Mouse (Mus musculus) intestine, embryonic 16.5 days (tissue): ENCODE measurements at regions not wholly inside any gene's neighbourhood (a gene's known extent, or its start where the extent isn't known, plus 50 kb on each side); places are given as distances from the start of the nearest gene placed in this dataset.
A peak's percentile ranks its signal among the peaks of the same experiment; 100 is the strongest.

Source experiments
- ATAC-seq: fragments of 200-750 bp; cut with Nextera tagmentation; 2 replicates; pipeline ENCODE4 v1.8.0; 2017; ENCODE audit warnings: moderate TSS enrichment, moderate library complexity
- H3K27ac ChIP-seq: fragments of 300-500 bp; sonication (generic); 2 replicates; pipeline ENCODE4 v1.5.1; 2014; ENCODE audit warnings: mild to moderate bottlenecking, low read length
- H3K27me3 ChIP-seq: fragments of 300-500 bp; sonication (generic); replicated peaks from 2 replicates; pipeline ENCODE4 v1.6.1; 2014; ENCODE audit warnings: low read length, control low read depth, mixed read lengths; ENCODE audit not compliant: control insufficient read depth, insufficient read depth
- H3K36me3 ChIP-seq: fragments of 300-500 bp; sonication (generic); 2 replicates; pipeline ENCODE4 v1.6.1; 2014; ENCODE audit warnings: low read length, control low read depth; ENCODE audit not compliant: control insufficient read depth, insufficient read depth
- H3K4me1 ChIP-seq: fragments of 300-500 bp; sonication (generic); 2 replicates; pipeline ENCODE4 v1.6.1; 2014; ENCODE audit warnings: low read length, control low read depth, mixed read lengths; ENCODE audit not compliant: control insufficient read depth, insufficient read depth
- H3K4me2 ChIP-seq: fragments of 300-500 bp; sonication (generic); 2 replicates; pipeline ENCODE4 v1.6.1; 2014; ENCODE audit warnings: low read depth, low read length, control low read depth
- H3K4me3 ChIP-seq: fragments of 300-500 bp; sonication (generic); 2 replicates; pipeline ENCODE4 v1.5.1; 2014; ENCODE audit warnings: mild to moderate bottlenecking, low read length
- H3K9ac ChIP-seq: fragments of 300-500 bp; sonication (generic); 2 replicates; pipeline ENCODE4 v1.6.1; 2014; ENCODE audit warnings: low read depth, low read length
- H3K9me3 ChIP-seq: fragments of 300-500 bp; sonication (generic); 2 replicates; pipeline ENCODE4 v1.6.1; 2016; ENCODE audit warnings: low read length, control low read depth; ENCODE audit not compliant: control insufficient read depth
- WGBS: fragments of 180-500 bp; shearing (Covaris S2); extraction: QIAGEN DNeasy Blood & Tissue Kit; methylation state at CpG from one replicate; pipeline ENCODE4 v1.1.7; 2014; 5-methylcytosine and 5-hydroxymethylcytosine counted together

DNA sequence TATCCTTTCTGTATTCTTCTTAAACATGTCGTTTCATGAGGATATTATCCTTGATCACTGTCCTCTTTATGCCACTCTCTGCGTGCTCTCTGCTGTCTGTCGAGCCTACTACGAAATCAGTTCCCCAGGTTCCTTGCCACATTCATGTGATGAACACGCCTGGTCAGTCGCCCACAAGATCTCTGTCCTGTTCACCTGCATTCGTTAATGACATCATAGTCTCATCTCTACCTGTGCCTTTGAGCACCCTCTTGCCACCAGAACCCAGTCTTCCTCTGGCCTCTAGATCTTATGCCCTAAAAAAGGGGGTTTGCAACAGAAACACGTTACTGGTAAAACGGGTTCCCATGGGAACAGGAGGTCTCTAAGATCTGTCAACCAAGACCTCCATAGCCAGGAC is 283.6 kb upstream of the Nfe2l3 start:
- Histone ChIP-seq H3K4me2 (no peak overlapping the region), H3K36me3 (no peaks in the 10 kb centered on the region), H3K27ac (no peak overlapping the region), H3K9ac (no peak overlapping the region), H3K4me3 (no peak overlapping the region), H3K9me3 (no peaks in the 10 kb centered on the region), H3K27me3 (no peaks in the 10 kb centered on the region), H3K4me1 (no peaks in the 10 kb centered on the region)
- no peak for ATAC-seq
- WGBS: 85% methylated on average over 9 of the region's 9 CpGs

GRCm38 (mm10) chr6:51150066-51150465 is 282.4 kb upstream of the Nfe2l3 start:
- Histone ChIP-seq H3K4me1 (no peaks in the 10 kb centered on the region), H3K36me3 (no peaks in the 10 kb centered on the region), H3K9me3 (no peaks in the 10 kb centered on the region), H3K27me3 (no peaks in the 10 kb centered on the region), H3K9ac (no peak overlapping the region), H3K4me3 (no peak overlapping the region), H3K4me2 (no peak overlapping the region), H3K27ac (no peak overlapping the region)
- 66% methylated on average over 2 of the region's 2 CpGs for WGBS
- ATAC-seq: no peak

DNA sequence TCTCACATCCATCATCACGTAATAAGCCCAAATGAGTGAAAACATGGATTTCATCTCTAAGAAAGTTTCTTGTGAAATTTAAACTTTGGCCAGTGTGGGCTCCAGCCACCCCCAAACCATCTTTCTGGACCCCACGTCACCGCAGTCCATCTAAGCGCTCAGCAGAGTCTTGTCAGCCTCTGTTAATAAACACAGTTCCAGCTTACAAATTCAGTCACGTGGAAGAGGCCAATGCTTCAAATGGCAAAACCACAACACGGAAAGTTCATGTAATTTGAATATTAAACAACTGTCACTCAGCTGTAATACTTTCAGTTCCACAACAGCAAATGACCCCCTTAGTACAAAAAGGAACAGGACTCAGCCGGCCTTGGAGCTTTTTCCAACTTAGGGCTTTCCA is 282.0 kb upstream of the Nfe2l3 start:
- no peak overlapping the region for H3K9ac ChIP-seq
- H3K27ac ChIP-seq: no peak overlapping the region
- H3K4me1 ChIP-seq: no peaks in the 10 kb centered on the region
- no peaks in the 10 kb centered on the region for H3K27me3 ChIP-seq
- 79% methylated on average over 7 of the region's 7 CpGs for WGBS
- no peaks in the 10 kb centered on the region for H3K36me3 ChIP-seq
- no peaks in the 10 kb centered on the region for H3K9me3 ChIP-seq
- no peak overlapping the region for H3K4me2 ChIP-seq
- no peak overlapping the region for H3K4me3 ChIP-seq
- ATAC-seq: no peak

GRCm38 (mm10) chr6:51150916-51151315 is 281.6 kb upstream of the Nfe2l3 start:
- Histone ChIP-seq H3K4me1 (no peaks in the 10 kb centered on the region), H3K9ac (no peak overlapping the region), H3K27ac (no peak overlapping the region), H3K9me3 (no peaks in the 10 kb centered on the region), H3K27me3 (no peaks in the 10 kb centered on the region), H3K36me3 (no peaks in the 10 kb centered on the region), H3K4me3 (no peak overlapping the region), H3K4me2 (no peak overlapping the region)
- no peak for ATAC-seq
- WGBS: 92% methylated on average over 2 of the region's 2 CpGs

DNA sequence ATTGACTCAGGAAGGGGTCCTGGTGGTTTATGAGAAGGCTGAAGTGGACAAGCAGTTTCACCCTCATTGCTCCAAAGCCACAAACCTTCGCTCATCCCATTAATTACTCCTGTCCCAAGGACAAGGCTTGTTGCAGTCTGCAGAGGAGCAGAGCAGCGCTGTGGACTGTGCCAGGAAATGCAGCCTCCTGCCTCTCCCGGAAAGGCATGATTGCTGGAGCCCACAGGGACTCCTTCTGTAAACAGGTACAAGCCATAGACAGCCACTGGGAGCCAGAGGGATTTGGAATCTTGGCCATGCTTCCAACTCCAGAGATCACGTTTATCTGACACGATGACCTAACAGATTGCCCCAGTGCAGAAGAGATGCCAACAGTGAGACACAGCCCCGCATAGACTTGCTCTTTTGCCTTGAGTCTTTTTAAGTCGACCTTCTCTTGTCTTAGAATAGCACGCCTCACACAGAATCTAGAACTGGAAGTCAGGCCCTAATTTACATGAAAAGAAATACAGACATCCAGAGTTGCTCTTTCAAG is 275.6 kb upstream of the Nfe2l3 start:
- Histone ChIP-seq H3K36me3 (no peaks in the 10 kb centered on the region), H3K27ac (no peak overlapping the region), H3K4me2 (no peak overlapping the region), H3K27me3 (no peaks in the 10 kb centered on the region), H3K9ac (no peak overlapping the region), H3K9me3 (no peaks in the 10 kb centered on the region), H3K4me3 (no peak overlapping the region), H3K4me1 (peaks cover 7% of the 10 kb centered on the region)
- ATAC-seq: no peak; the same call in 1 of the 2 replicates
- WGBS: 48% methylated on average over 8 of the region's 8 CpGs

DNA sequence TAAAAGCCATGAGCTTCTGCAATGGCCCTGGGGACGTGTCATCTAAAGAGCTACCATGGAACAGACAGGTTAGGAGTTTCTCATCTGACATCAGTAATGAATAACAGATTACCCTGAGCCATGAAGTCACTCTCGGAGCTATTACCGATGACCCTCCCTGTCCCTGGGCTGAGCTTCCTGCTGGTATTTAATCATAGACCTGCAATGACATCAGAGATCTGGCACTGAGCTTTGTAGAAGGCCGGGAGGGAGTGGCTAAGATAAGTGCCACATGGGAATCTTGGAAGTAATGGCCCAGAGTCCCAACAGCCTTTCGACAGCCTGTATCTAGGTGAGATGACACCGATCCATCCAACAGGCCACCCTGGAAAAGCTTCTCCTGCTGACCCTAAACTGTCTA is 271.3 kb upstream of the Nfe2l3 start:
- Histone ChIP-seq H3K4me3 (no peak overlapping the region), H3K9me3 (no peaks in the 10 kb centered on the region), H3K4me2 (no peak overlapping the region), H3K27me3 (no peaks in the 10 kb centered on the region), H3K4me1 (peaks cover 14% of the 10 kb centered on the region), H3K36me3 (no peaks in the 10 kb centered on the region), H3K27ac (no peak overlapping the region), H3K9ac (no peak overlapping the region)
- WGBS: 68% methylated on average over 6 of the region's 6 CpGs
- no peak for ATAC-seq

DNA sequence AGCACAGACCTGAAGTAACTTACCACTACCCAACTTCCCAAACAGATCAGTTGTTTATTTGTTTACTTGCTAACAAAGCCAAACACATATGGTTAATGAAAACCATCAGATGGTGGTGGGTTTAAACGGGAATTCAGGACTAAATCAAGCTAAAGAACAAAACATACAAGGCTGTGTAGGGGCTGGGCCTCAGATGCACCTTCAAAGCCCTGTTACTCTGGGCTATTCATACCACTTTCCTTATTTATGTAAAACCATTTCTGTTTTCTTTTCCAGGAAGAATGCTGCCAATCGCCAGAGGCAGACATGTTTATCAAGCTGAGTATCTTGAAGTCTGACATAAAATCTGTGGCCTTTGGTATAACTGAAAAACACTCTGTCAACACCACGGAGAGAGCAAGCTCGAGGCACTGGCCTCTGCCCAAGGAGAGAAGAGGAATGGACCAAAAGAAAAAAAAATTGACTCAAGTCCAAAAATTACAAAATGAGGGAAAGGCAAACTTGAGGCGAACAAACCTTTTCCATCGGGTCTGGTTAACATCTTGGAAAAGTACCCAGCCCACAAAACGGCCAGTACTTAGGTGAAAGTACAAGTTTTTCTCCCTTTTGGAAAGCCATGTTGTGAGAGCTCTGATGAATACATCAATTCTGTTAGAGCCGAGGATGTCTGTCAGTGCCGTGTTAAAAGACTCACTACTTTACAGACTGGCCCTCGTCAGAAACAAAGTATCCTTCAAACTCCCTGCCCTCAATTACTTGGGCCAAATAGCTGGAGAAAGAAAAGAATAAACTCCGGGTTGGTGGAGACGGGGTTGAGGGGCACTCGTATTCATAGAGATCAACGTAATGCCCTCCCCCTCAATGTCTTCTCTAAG is 270.0 kb upstream of the Nfe2l3 start:
- H3K4me3 ChIP-seq: no peak overlapping the region
- peaks cover 7% of the 10 kb centered on the region for H3K4me1 ChIP-seq
- peak overlapping the region; percentile 55; the same call in 1 of the 2 replicates for H3K27ac ChIP-seq
- H3K27me3 ChIP-seq: no peaks in the 10 kb centered on the region
- H3K9ac ChIP-seq: no peak overlapping the region
- WGBS: 55% methylated on average over 14 of the region's 14 CpGs
- H3K36me3 ChIP-seq: no peaks in the 10 kb centered on the region
- ATAC-seq: no peak
- H3K4me2 ChIP-seq: no peak overlapping the region
- no peaks in the 10 kb centered on the region for H3K9me3 ChIP-seq

- H3K9me3 ChIP-seq: no peaks in the 10 kb centered on the region
- peak overlapping the region; percentile 55 for H3K27ac ChIP-seq
- H3K4me2 ChIP-seq: no peak overlapping the region
- 42% methylated on average over 5 of the region's 5 CpGs for WGBS
- no peak overlapping the region for H3K4me3 ChIP-seq
- peaks cover 7% of the 10 kb centered on the region for H3K4me1 ChIP-seq
- no peak overlapping the region for H3K9ac ChIP-seq
- 0 out of 2 replicates have a peak, but pooled peaks have one; percentile 36 for ATAC-seq
- H3K36me3 ChIP-seq: no peaks in the 10 kb centered on the region
- no peaks in the 10 kb centered on the region for H3K27me3 ChIP-seq
Measured at GRCm38 (mm10) chr6:51163266-51163665, 269.2 kb upstream of the Nfe2l3 start.

DNA sequence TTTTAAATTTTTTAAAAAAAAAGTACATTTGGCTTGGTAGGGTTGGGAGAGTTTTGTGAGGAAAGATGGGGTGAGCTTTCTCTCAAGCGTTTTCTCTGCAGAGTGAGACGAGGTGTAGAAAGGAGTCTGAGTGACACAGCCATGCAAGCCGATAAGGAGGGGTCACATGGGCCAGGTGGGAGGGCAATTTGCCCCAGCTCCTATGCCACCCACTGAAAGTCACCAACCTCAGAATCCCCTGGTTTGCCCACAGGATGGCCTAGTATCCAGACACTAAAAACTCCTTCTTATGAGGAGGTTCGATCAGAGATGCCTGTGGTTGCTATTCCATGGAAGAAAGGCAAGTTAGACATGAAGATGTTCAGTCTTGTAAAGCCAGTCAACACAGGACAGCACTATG is 268.6 kb upstream of the Nfe2l3 start:
- no peaks in the 10 kb centered on the region for H3K9me3 ChIP-seq
- H3K4me1 ChIP-seq: peaks cover 12% of the 10 kb centered on the region
- H3K4me2 ChIP-seq: no peak overlapping the region
- 73% methylated on average over 4 of the region's 4 CpGs for WGBS
- H3K9ac ChIP-seq: no peak overlapping the region
- no peak overlapping the region for H3K4me3 ChIP-seq
- H3K27ac ChIP-seq: peak overlapping the region; percentile 3; the same call in 1 of the 2 replicates
- no peaks in the 10 kb centered on the region for H3K27me3 ChIP-seq
- H3K36me3 ChIP-seq: no peaks in the 10 kb centered on the region
- ATAC-seq: no peak
